Mouse (Mus musculus) ES-Bruce4 (cell line): Measurements from ENCODE around the gene Apba2. TPM values are rescaled to one million over a fixed set of nuclear protein-coding genes. Genes with fewer than 3 reads are reported as not detected.

ENCODE experiments used
- H3K27ac ChIP-seq: 2 replicates; pipeline ENCODE4 v1.5.1; 2012; ENCODE audit warnings: low read length, inconsistent platforms; ENCODE audit not compliant: insufficient read depth
- H3K27me3 ChIP-seq: 2 replicates; pipeline ENCODE4 v1.6.1; 2012; ENCODE audit warnings: mild to moderate bottlenecking, low read length, inconsistent platforms; ENCODE audit not compliant: control insufficient read depth, poor library complexity, insufficient read depth, severe bottlenecking
- H3K36me3 ChIP-seq: 2 replicates; pipeline ENCODE4 v1.6.1; 2012; ENCODE audit warnings: inconsistent platforms, mild to moderate bottlenecking, low read length, moderate library complexity; ENCODE audit not compliant: control insufficient read depth, poor library complexity, insufficient read depth, severe bottlenecking
- H3K4me1 ChIP-seq: one replicate; pipeline ENCODE4 v1.8.1; 2011; ENCODE audit warnings: low read length; ENCODE audit not compliant: control insufficient read depth, insufficient read depth
- H3K4me3 ChIP-seq: 2 replicates; pipeline ENCODE4 v1.5.1; 2011; ENCODE audit warnings: low read depth, mild to moderate bottlenecking, low read length
- H3K9ac ChIP-seq: 2 replicates; pipeline ENCODE4 v1.6.1; 2012; ENCODE audit warnings: low read depth, mild to moderate bottlenecking, inconsistent platforms; ENCODE audit not compliant: poor library complexity, severe bottlenecking
- H3K9me3 ChIP-seq: replicated peaks from 2 replicates; pipeline ENCODE4 v1.6.1; 2012; ENCODE audit warnings: mild to moderate bottlenecking, low read length, inconsistent platforms; ENCODE audit not compliant: control insufficient read depth, poor library complexity, insufficient read depth, severe bottlenecking
- CTCF ChIP-seq: IDR thresholded peaks from one replicate; pipeline ENCODE4 v1.8.1; 2011; ENCODE audit warnings: low read depth, low read length
- EP300 ChIP-seq: IDR thresholded peaks from 2 replicates; pipeline ENCODE4 v1.6.1; 2011; ENCODE audit warnings: low read depth, low read length; ENCODE audit not compliant: insufficient read depth
- POLR2A ChIP-seq: IDR thresholded peaks from one replicate; pipeline ENCODE4 v1.8.1; 2011; ENCODE audit warnings: low read length; ENCODE audit not compliant: insufficient read depth
- polyA plus RNA-seq: library from polyadenylated mRNA; stranded (reverse); fragments of >200 nt; gene quantifications from 2 replicates; pipeline ENCODE4 v1.2.4, GENCODE M21; 2011; ENCODE audit warnings: low read depth; ENCODE audit not compliant: missing spikeins, insufficient read depth, insufficient read length

Apba2 gene
- polyA plus RNA-seq, 1 experiment, result 1.9 TPM

DNA sequence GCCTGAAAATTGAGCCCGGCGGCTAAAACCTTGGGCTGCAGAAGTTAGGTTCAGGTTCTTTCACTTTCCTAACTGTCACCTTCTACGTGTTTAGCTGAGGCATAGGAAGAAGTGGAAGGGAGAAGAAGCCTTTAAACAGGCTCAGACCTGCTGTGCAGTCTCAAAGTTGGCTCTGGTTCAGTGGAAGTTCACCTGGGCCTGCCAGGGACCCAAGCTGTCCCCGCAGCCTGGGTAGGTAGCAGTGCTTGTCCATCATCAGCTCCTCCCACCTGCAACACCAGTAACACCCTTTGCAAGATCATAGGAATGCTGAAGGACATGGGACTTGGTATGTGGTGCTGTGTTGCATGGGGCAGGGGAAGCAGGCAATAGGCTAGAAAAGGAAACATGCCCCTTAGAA lies 17.6 kb downstream of the Apba2 start:
- H3K27ac ChIP-seq, result no peak overlapping the region
- TF ChIP-seq EP300 (no peak), CTCF (no peak), POLR2A (no peak)
- H3K9me3 ChIP-seq, result no peaks in the 10 kb centered on the region

DNA sequence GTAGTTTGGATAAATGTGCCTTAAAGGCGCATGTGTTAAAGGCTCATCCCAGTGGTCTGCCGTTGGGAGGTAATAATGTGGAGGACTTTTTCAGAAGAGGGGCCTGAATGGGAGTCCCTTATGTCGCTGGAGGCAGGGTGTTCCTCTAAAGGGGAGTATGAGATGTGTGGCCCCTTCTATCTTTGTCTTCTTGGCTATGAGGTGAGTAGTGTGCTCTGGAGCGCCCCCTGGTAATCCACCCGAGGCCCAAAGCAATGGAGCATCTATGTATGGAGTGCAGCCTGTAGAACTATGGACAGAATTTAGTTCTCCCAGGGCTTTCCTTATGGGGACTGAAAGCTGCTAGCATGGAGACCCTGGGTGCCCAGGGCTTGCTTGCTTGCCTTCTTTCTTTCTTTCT lies 18.0 kb downstream of the Apba2 start:
- Histone ChIP-seq H3K4me3 (no peak overlapping the region), H3K27ac (no peak overlapping the region), H3K9ac (no peak overlapping the region), H3K36me3 (no peaks in the 10 kb centered on the region), H3K27me3 (no peaks in the 10 kb centered on the region), H3K4me1 (no peaks in the 10 kb centered on the region), H3K9me3 (no peaks in the 10 kb centered on the region)
- TF ChIP-seq CTCF (peak; percentile 19), POLR2A (no peak)

More for the DNA sequence above, 17.6 kb downstream of the Apba2 start:
- Histone ChIP-seq H3K27me3 (no peaks in the 10 kb centered on the region), H3K9ac (no peak overlapping the region), H3K4me3 (no peak overlapping the region), H3K36me3 (no peaks in the 10 kb centered on the region), H3K4me1 (no peaks in the 10 kb centered on the region)

DNA sequence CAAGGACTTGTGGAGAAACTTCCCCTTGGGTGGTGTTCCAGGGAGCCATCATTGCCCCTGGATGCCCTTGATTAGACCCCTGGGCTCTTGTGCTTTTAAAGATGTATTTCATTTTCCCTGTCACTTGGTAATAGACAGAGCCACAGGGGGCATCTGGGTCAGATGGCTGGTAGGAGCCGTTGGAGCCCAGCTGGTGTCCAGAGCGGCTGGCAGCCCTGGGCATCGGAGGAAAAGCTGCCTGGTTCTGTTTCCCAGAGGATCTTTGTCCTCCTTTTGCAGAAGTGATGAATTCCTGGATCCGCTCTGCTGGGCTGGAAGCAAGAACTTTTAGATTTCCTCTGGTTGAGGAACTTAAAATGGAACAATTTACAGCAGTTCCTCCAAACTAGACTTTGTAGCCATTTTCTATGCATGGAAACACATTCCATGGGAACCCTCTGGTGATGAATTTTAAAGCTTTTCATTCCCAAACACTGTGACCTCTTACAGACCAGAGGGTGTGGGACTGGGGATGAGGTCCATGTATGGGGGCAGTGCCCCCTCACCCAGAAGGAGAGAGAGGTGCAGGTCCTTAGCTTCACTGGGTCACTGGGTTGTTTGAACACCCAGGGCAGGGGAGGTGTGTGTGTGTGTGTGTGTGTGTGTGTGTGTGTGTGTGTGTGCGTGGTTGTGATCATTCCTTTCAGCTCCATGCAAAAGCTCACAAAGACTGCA lies 20.3 kb downstream of the Apba2 start:
- no peaks in the 10 kb centered on the region for H3K27me3 ChIP-seq
- no peak overlapping the region for H3K9ac ChIP-seq
- no peaks in the 10 kb centered on the region for H3K36me3 ChIP-seq
- TF ChIP-seq POLR2A (no peak), EP300 (no peak), CTCF (no peak)
- no peak overlapping the region for H3K4me3 ChIP-seq
- no peaks in the 10 kb centered on the region for H3K4me1 ChIP-seq
- no peak overlapping the region for H3K27ac ChIP-seq
- no peaks in the 10 kb centered on the region for H3K9me3 ChIP-seq

DNA sequence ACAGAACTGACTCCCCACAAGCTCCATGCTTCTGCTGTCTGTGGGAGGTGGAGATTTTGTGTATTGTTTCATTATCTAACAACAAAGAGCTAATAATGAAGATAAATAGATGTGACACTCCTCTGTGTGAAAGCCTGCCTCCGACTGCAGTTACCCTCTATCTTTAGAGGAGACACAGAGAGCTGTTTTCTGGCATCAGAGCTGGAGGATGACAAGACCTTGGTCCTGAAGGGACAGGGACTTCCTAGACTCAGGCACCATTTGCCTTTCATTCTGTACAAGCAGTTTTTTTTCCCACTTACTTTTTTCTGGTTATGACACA lies 20.9 kb downstream of the Apba2 start:
- Histone ChIP-seq H3K9me3 (no peaks in the 10 kb centered on the region), H3K36me3 (no peaks in the 10 kb centered on the region), H3K27me3 (no peaks in the 10 kb centered on the region), H3K4me3 (no peak overlapping the region), H3K9ac (no peak overlapping the region), H3K4me1 (no peaks in the 10 kb centered on the region), H3K27ac (no peak overlapping the region)
- no peak for TF ChIP-seq EP300
- no peak for TF ChIP-seq CTCF
- TF ChIP-seq POLR2A, result no peak

DNA sequence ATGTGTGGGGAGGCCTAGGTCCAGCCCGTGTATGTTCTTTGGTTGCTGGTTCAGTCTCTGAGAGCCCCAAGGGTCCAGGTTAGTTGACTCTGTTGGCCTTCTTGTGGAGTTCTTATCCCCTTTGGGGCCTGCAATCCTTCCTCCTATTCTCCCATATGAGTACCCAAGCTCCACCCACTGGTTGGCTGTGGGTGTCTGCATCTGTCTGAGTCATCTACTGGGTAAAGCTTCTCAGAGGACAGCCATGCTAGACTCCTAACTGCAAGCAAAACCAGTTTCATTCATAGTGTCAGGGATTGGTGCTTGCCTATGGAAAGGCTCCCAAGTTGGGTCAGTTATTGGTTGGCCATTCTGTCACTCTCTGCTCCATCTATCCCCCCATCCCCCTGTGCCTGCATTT lies 29.8 kb downstream of the Apba2 start:
- H3K9me3 ChIP-seq, result no peaks in the 10 kb centered on the region
- no peaks in the 10 kb centered on the region for H3K36me3 ChIP-seq
- H3K4me1 ChIP-seq, result no peaks in the 10 kb centered on the region
- H3K27ac ChIP-seq, result no peak overlapping the region
- no peak for TF ChIP-seq CTCF
- TF ChIP-seq POLR2A, result no peak
- TF ChIP-seq EP300, result no peak
- H3K4me3 ChIP-seq, result no peak overlapping the region
- H3K9ac ChIP-seq, result no peak overlapping the region
- no peaks in the 10 kb centered on the region for H3K27me3 ChIP-seq

DNA sequence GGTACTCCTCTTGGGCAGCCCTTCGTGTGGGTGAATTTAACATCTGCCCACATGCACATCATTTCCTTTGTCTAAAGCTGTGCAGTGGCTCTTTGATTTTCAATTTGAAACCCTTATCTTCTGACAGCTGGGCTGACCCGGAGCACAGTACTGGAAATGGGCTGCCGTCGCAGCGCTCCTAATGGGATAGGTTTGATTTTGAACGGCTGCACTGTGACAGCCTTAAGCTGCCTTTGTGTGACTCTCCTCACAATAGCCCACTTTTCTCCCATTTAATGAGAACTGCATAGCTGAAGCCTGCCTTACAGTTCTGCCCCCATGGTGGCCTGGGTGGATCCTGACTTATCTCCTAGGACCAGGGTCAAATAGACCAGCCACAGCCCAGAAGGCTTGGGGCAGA lies 31.9 kb downstream of the Apba2 start:
- Histone ChIP-seq H3K9ac (no peak overlapping the region), H3K4me3 (no peak overlapping the region), H3K9me3 (no peaks in the 10 kb centered on the region), H3K36me3 (no peaks in the 10 kb centered on the region), H3K27ac (no peak overlapping the region), H3K4me1 (no peaks in the 10 kb centered on the region), H3K27me3 (no peaks in the 10 kb centered on the region)
- TF ChIP-seq EP300 (no peak), CTCF (no peak), POLR2A (no peak)
